Mouse (Mus musculus): ENCODE data around the gene Vrtn.

DNA sequence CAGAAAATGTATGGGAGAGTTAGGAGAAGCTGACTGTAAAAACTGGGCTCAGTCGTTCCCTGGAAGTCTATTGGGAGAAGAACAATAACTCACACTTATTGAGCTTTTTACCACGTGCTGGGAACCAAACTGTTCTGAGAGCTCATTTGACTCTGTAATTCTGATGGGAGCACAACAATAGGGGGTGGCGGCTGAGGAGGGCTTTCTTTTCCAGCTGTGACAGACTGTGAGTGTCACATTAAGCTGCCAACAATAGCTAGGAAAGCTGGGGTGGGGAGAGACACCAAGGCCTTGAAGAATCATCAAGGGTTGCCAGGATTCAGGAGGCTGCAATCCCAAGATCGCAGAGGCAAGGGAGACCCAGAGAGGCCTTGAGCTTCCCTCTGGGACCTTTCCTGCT is 45.4 kb downstream of the Vrtn start:
- no peak for TF ChIP-seq CTCF (IDR thresholded peaks at IDR 0.05; ENCODE audit: low read depth, low read length)
- no peak for TF ChIP-seq POLR2A (IDR thresholded peaks at IDR 0.05; ENCODE audit: borderline replicate concordance, low read depth, low read length)

All from bone marrow macrophage, adult 2 months (primary cell).